Mouse (Mus musculus) intestine, embryonic 16.5 days (tissue): ENCODE measurements at regions not wholly inside any gene's neighbourhood (a gene's known extent, or its start where the extent isn't known, plus 50 kb on each side); places are given as distances from the start of the nearest gene placed in this dataset.

Experiments
- ATAC-seq: fragments of 200-750 bp; cut with Nextera tagmentation; 2 replicates; pipeline ENCODE4 v1.8.0; 2017; ENCODE audit warnings: moderate TSS enrichment, moderate library complexity
- H3K27ac ChIP-seq: fragments of 300-500 bp; sonication (generic); 2 replicates; pipeline ENCODE4 v1.5.1; 2014; ENCODE audit warnings: mild to moderate bottlenecking, low read length
- H3K27me3 ChIP-seq: fragments of 300-500 bp; sonication (generic); replicated peaks from 2 replicates; pipeline ENCODE4 v1.6.1; 2014; ENCODE audit warnings: low read length, control low read depth, mixed read lengths; ENCODE audit not compliant: control insufficient read depth, insufficient read depth
- H3K36me3 ChIP-seq: fragments of 300-500 bp; sonication (generic); 2 replicates; pipeline ENCODE4 v1.6.1; 2014; ENCODE audit warnings: low read length, control low read depth; ENCODE audit not compliant: control insufficient read depth, insufficient read depth
- H3K4me1 ChIP-seq: fragments of 300-500 bp; sonication (generic); 2 replicates; pipeline ENCODE4 v1.6.1; 2014; ENCODE audit warnings: low read length, control low read depth, mixed read lengths; ENCODE audit not compliant: control insufficient read depth, insufficient read depth
- H3K4me2 ChIP-seq: fragments of 300-500 bp; sonication (generic); 2 replicates; pipeline ENCODE4 v1.6.1; 2014; ENCODE audit warnings: low read depth, low read length, control low read depth
- H3K4me3 ChIP-seq: fragments of 300-500 bp; sonication (generic); 2 replicates; pipeline ENCODE4 v1.5.1; 2014; ENCODE audit warnings: mild to moderate bottlenecking, low read length
- H3K9ac ChIP-seq: fragments of 300-500 bp; sonication (generic); 2 replicates; pipeline ENCODE4 v1.6.1; 2014; ENCODE audit warnings: low read depth, low read length
- H3K9me3 ChIP-seq: fragments of 300-500 bp; sonication (generic); 2 replicates; pipeline ENCODE4 v1.6.1; 2016; ENCODE audit warnings: low read length, control low read depth; ENCODE audit not compliant: control insufficient read depth
- WGBS: fragments of 180-500 bp; shearing (Covaris S2); extraction: QIAGEN DNeasy Blood & Tissue Kit; methylation state at CpG from one replicate; pipeline ENCODE4 v1.1.7; 2014; 5-methylcytosine and 5-hydroxymethylcytosine counted together

- no peaks in the 10 kb centered on the region for H3K27me3 ChIP-seq
- no peak overlapping the region for H3K9ac ChIP-seq
- no peaks in the 10 kb centered on the region for H3K36me3 ChIP-seq
- H3K27ac ChIP-seq: no peak overlapping the region
- no peak overlapping the region for H3K4me3 ChIP-seq
- ATAC-seq: no peak
- 80% methylated on average over 11 of the region's 11 CpGs for WGBS
- no peaks in the 10 kb centered on the region for H3K4me1 ChIP-seq
- H3K4me2 ChIP-seq: no peak overlapping the region
- no peaks in the 10 kb centered on the region for H3K9me3 ChIP-seq
Measured at GRCm38 (mm10) chr2:79185234-79186101, 69.8 kb upstream of the Itga4 start.

- no peaks in the 10 kb centered on the region for H3K9me3 ChIP-seq
- no peak overlapping the region for H3K4me3 ChIP-seq
- WGBS: 91% methylated on average over 7 of the region's 7 CpGs
- H3K4me1 ChIP-seq: no peaks in the 10 kb centered on the region
- H3K9ac ChIP-seq: no peak overlapping the region
- H3K4me2 ChIP-seq: no peak overlapping the region
- no peaks in the 10 kb centered on the region for H3K36me3 ChIP-seq
- ATAC-seq: no peak
- H3K27me3 ChIP-seq: no peaks in the 10 kb centered on the region
- H3K27ac ChIP-seq: no peak overlapping the region
Measured at GRCm38 (mm10) chr2:79186878-79187277, 68.3 kb upstream of the Itga4 start.

GRCm38 (mm10) chr2:79188511-79189193 is 66.6 kb upstream of the Itga4 start:
- H3K9ac ChIP-seq: no peak overlapping the region
- H3K4me2 ChIP-seq: no peak overlapping the region
- no peaks in the 10 kb centered on the region for H3K9me3 ChIP-seq
- no peaks in the 10 kb centered on the region for H3K36me3 ChIP-seq
- H3K4me1 ChIP-seq: no peaks in the 10 kb centered on the region
- WGBS: 81% methylated on average over 6 of the region's 6 CpGs
- no peaks in the 10 kb centered on the region for H3K27me3 ChIP-seq
- no peak overlapping the region for H3K4me3 ChIP-seq
- ATAC-seq: no peak
- no peak overlapping the region for H3K27ac ChIP-seq

- no peaks in the 10 kb centered on the region for H3K27me3 ChIP-seq
- no peak overlapping the region for H3K27ac ChIP-seq
- no peaks in the 10 kb centered on the region for H3K4me1 ChIP-seq
- WGBS: 63% methylated on average over 1 of the region's 1 CpGs
- no peaks in the 10 kb centered on the region for H3K36me3 ChIP-seq
- H3K4me2 ChIP-seq: no peak overlapping the region
- H3K4me3 ChIP-seq: no peak overlapping the region
- no peak for ATAC-seq
- H3K9ac ChIP-seq: no peak overlapping the region
- H3K9me3 ChIP-seq: no peaks in the 10 kb centered on the region
Measured at GRCm38 (mm10) chr2:79193851-79194250, 61.4 kb upstream of the Itga4 start.

- H3K9me3 ChIP-seq: no peaks in the 10 kb centered on the region
- no peak for ATAC-seq
- H3K36me3 ChIP-seq: no peaks in the 10 kb centered on the region
- H3K9ac ChIP-seq: no peak overlapping the region
- H3K27ac ChIP-seq: no peak overlapping the region
- H3K4me1 ChIP-seq: no peaks in the 10 kb centered on the region
- H3K4me3 ChIP-seq: no peak overlapping the region
- WGBS: 81% methylated on average over 6 of the region's 6 CpGs
- no peak overlapping the region for H3K4me2 ChIP-seq
- no peaks in the 10 kb centered on the region for H3K27me3 ChIP-seq
Measured at GRCm38 (mm10) chr2:79201677-79202076, 53.5 kb upstream of the Itga4 start.
